Mouse (Mus musculus) CH12.LX (cell line): ENCODE results near the gene Stau1. TPM values are rescaled to one million over a fixed set of nuclear protein-coding genes. Genes with fewer than 3 reads are reported as not detected.

Experiments used
- DNase-seq: peaks from one replicate; pipeline ENCODE4 v3.0.0-alpha.2; 2013; ENCODE audit errors: extremely low read depth
- H3K27ac ChIP-seq: 2 replicates; pipeline ENCODE4 v1.5.1; 2012; ENCODE audit warnings: low read depth, mild to moderate bottlenecking, control low read depth, moderate library complexity; ENCODE audit not compliant: insufficient read depth
- H3K27me3 ChIP-seq: replicated peaks from 2 replicates; pipeline ENCODE3; 2012; ENCODE audit warnings: inconsistent platforms
- H3K36me3 ChIP-seq, 2 experiments: replicated peaks in 1 of 2; 2 replicates each; pipeline versions ENCODE3 to v1.6.1; 2012; ENCODE audit warnings: inconsistent platforms in 1 of 2, low read length in 1 of 2, mild to moderate bottlenecking in 1 of 2, mixed read lengths in 1 of 2, moderate library complexity in 1 of 2; ENCODE audit not compliant: control insufficient read depth in 1 of 2, insufficient read depth in 1 of 2
- H3K4me1 ChIP-seq, 2 experiments: 2 replicates each; pipeline ENCODE4 v1.6.1; 2012; ENCODE audit warnings: inconsistent platforms in 1 of 2, moderate library complexity in 1 of 2; ENCODE audit not compliant: insufficient read depth in 2 of 2, control insufficient read depth in 1 of 2
- H3K4me2 ChIP-seq: 2 replicates; pipeline ENCODE4 v1.6.1; 2012; ENCODE audit warnings: low read depth, mild to moderate bottlenecking, control low read depth; ENCODE audit not compliant: poor library complexity, insufficient read depth, severe bottlenecking
- H3K4me3 ChIP-seq, 3 experiments: fragments of 150-350 bp in 1 of 3; sonication (generic) in 1 of 3; replicated peaks in 1 of 3; 2 replicates each; pipeline versions ENCODE3 to v1.5.1; 2011 to 2012; ENCODE audit warnings: low read depth in 2 of 3, low read length in 2 of 3, mild to moderate bottlenecking in 2 of 3, moderate library complexity in 2 of 3, control low read depth in 1 of 3, improper control_type of control experiment in 1 of 3, inconsistent platforms in 1 of 3, mixed read lengths in 1 of 3; ENCODE audit not compliant: poor library complexity in 1 of 3
- H3K79me2 ChIP-seq: replicated peaks from 2 replicates; pipeline ENCODE4 v1.6.1; 2012; ENCODE audit warnings: mild to moderate bottlenecking, moderate library complexity; ENCODE audit not compliant: control insufficient read depth, poor library complexity, insufficient read depth, severe bottlenecking; ENCODE audit errors: extremely low read depth
- H3K9ac ChIP-seq: 2 replicates; pipeline ENCODE4 v1.6.1; 2012; ENCODE audit warnings: low read depth, mild to moderate bottlenecking, control low read depth, moderate library complexity; ENCODE audit not compliant: insufficient read depth
- H3K9me3 ChIP-seq: replicated peaks from 2 replicates; pipeline ENCODE3; 2012; ENCODE audit warnings: low read length, inconsistent platforms, mixed read lengths
- BHLHE40 ChIP-seq: IDR thresholded peaks from 2 replicates; pipeline ENCODE4 v1.6.1; 2011; ENCODE audit warnings: mild to moderate bottlenecking, low read depth, low read length, improper control_type of control experiment
- CHD1 ChIP-seq: IDR thresholded peaks from 2 replicates; pipeline ENCODE4 v1.6.1; 2012; ENCODE audit warnings: low read depth, low read length, improper control_type of control experiment, inconsistent platforms
- CHD2 ChIP-seq: IDR thresholded peaks from 2 replicates; pipeline ENCODE4 v1.6.1; 2011; ENCODE audit warnings: low read length, improper control_type of control experiment
- CTCF ChIP-seq, 2 experiments: IDR thresholded peaks in 1 of 2; conservative IDR thresholded peaks in 1 of 2; 2 replicates each; pipeline ENCODE4 v1.5.1; 2011 to 2012; ENCODE audit warnings: low read depth in 2 of 2, low read length in 2 of 2, improper control_type of control experiment in 1 of 2, inconsistent platforms in 1 of 2, mild to moderate bottlenecking in 1 of 2, moderate library complexity in 1 of 2
- EP300 ChIP-seq: IDR thresholded peaks from 2 replicates; pipeline ENCODE4 v1.6.1; 2011; ENCODE audit warnings: low read length, improper control_type of control experiment
- GABPA ChIP-seq: IDR thresholded peaks from 2 replicates; pipeline ENCODE4 v1.6.1; 2012; ENCODE audit warnings: low read depth, low read length, improper control_type of control experiment, inconsistent platforms; ENCODE audit not compliant: insufficient replicate concordance
- HCFC1 ChIP-seq: IDR thresholded peaks from 2 replicates; pipeline ENCODE4 v1.6.1; 2012; ENCODE audit warnings: low read depth, mild to moderate bottlenecking, inconsistent platforms, low read length, improper control_type of control experiment
- MEF2A ChIP-seq: IDR thresholded peaks from 2 replicates; pipeline ENCODE4 v1.6.1; 2014; ENCODE audit warnings: low read depth, mild to moderate bottlenecking, inconsistent platforms, low read length, improper control_type of control experiment, borderline replicate concordance
- MXI1 ChIP-seq: IDR thresholded peaks from 2 replicates; pipeline ENCODE4 v1.6.1; 2011; ENCODE audit warnings: mild to moderate bottlenecking, low read depth, low read length, improper control_type of control experiment
- MYC ChIP-seq: IDR thresholded peaks from 2 replicates; pipeline ENCODE4 v1.6.1; 2011; ENCODE audit warnings: low read depth, mild to moderate bottlenecking, improper control_type of control experiment, low read length
- NRF1 ChIP-seq: IDR thresholded peaks from 2 replicates; pipeline ENCODE4 v1.6.1; 2014; ENCODE audit warnings: low read depth, mild to moderate bottlenecking, inconsistent platforms, low read length, improper control_type of control experiment, moderate library complexity
- PAX5 ChIP-seq: IDR thresholded peaks from 2 replicates; pipeline ENCODE4 v1.6.1; 2012; ENCODE audit warnings: low read length, inconsistent platforms, mixed read lengths
- POLR2A ChIP-seq: IDR thresholded peaks from 2 replicates; pipeline ENCODE4 v1.6.1; 2011; ENCODE audit warnings: low read depth, mild to moderate bottlenecking, improper control_type of control experiment, low read length
- RAD21 ChIP-seq: IDR thresholded peaks from 2 replicates; pipeline ENCODE4 v1.6.1; 2011; ENCODE audit warnings: low read depth, mild to moderate bottlenecking, low read length, improper control_type of control experiment, moderate library complexity
- SIN3A ChIP-seq: IDR thresholded peaks from 2 replicates; pipeline ENCODE4 v1.6.1; 2012; ENCODE audit warnings: low read length, improper control_type of control experiment, inconsistent platforms
- UBTF ChIP-seq: IDR thresholded peaks from 2 replicates; pipeline ENCODE4 v1.6.1; 2012; ENCODE audit warnings: low read depth, mild to moderate bottlenecking, inconsistent platforms, low read length, improper control_type of control experiment, moderate library complexity
- USF1 ChIP-seq: IDR thresholded peaks from 2 replicates; pipeline ENCODE4 v1.6.1; 2014; ENCODE audit warnings: low read depth, mild to moderate bottlenecking, inconsistent platforms, low read length, improper control_type of control experiment
- ZC3H11A ChIP-seq: IDR thresholded peaks from 2 replicates; pipeline ENCODE4 v1.6.1; 2012; ENCODE audit warnings: low read depth, mild to moderate bottlenecking, inconsistent platforms, low read length, improper control_type of control experiment
- ZKSCAN1 ChIP-seq: IDR thresholded peaks from 2 replicates; pipeline ENCODE4 v1.6.1; 2012; ENCODE audit warnings: low read depth, inconsistent platforms, low read length, improper control_type of control experiment, borderline replicate concordance
- ZMIZ1 ChIP-seq: IDR thresholded peaks from 2 replicates; pipeline ENCODE4 v1.6.1; 2012; ENCODE audit warnings: low read depth, mild to moderate bottlenecking, inconsistent platforms, low read length, improper control_type of control experiment
- ZNF384 ChIP-seq: IDR thresholded peaks from 2 replicates; pipeline ENCODE4 v1.6.1; 2012; ENCODE audit warnings: low read depth, low read length, improper control_type of control experiment, inconsistent platforms
- dilution Hi-C: fragments of 300-500 bp; cut with MboI; formaldehyde crosslinking; loops from 2 replicates; pipeline ENCODE4 v1.14.3; 2020; ENCODE audit warnings: low sequenced_read_pairs; ENCODE audit not compliant: extremely low pct_unique_long_range_greater_than_20kb, extremely low pct_ligation_motif_present
- in situ Hi-C: fragments of 300-500 bp; cut with MboI; formaldehyde crosslinking; loops from 3 replicates; pipeline ENCODE4 v1.14.3; 2019; ENCODE audit warnings: low sequenced_read_pairs, low pct_ligation_motif_present, low pct_unique_long_range_greater_than_20kb, mixed read lengths
- polyA plus RNA-seq: library from polyadenylated mRNA; unstranded; fragments of >175 nt; gene quantifications from 2 replicates; pipeline ENCODE4 v1.2.1, GENCODE M21; 2012; ENCODE audit warnings: low read depth; ENCODE audit not compliant: insufficient read length
- total RNA-seq, 2 experiments: library from RNA; depleted of rRNA; stranded (reverse); fragments of 300-350 nt in 1 of 2; fragments of >200 nt in 1 of 2; gene quantifications; 2 replicates each; pipeline ENCODE4 v1.2.3; 2012 to 2014

The Stau1 gene
- total and polyA plus RNA-seq, 3 experiments, result 8.0 to 36.2 (median 10.3) TPM

DNA sequence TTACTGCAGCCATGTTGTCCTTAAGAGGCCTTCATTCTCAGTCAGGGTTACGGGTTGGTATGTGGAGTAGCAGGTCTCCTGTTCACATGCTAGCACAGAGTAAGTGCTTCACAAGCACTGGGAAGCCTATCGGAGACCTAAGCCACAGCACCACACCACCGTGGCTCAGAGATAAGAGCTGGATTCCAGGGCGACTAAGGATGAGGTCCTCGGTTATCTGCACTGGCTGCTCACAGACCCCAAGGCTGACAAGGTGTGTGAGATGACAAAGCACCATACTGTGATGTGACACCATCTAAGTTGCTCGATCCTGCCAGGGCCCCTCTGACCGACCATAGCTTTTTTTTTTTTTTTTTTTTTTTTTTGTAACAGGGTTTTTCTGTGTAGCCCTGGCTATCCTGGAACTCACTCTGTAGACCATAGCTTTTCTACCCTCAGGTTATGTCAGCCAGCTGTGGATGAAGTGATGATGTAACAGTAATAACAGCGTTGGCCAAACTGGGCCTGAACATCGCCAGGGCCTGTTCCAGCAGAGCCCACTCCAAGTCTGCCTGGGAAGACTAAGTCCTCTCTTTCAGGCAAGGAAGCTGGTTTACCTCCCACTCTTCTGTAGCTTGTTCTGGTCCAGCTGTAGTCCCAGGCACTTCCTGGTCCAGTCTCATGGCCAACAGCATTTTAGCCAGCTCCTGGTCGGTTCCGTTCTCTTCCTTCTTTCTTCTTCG lies 47.5 kb upstream of the Stau1 start:
- Histone ChIP-seq H3K27me3 (no peaks in the 10 kb centered on the region), H3K36me3 (peaks cover 73 to 93% of the 10 kb centered on the region in 2 experiments), H3K4me3 (no peak overlapping the region), H3K9me3 (no peaks in the 10 kb centered on the region), H3K27ac (no peak overlapping the region), H3K79me2 (no peaks in the 10 kb centered on the region), H3K9ac (no peak overlapping the region), H3K4me2 (no peak overlapping the region), H3K4me1 (peaks cover 0 to 4% of the 10 kb centered on the region in 2 experiments; a peak in 1 of 4 replicates)
- in situ Hi-C loops (no loop called here), dilution Hi-C loops (no loop called here)
- DNase-seq, result no peak
- no peak for TF ChIP-seq ZNF384
- no peak for TF ChIP-seq MEF2A
- no peak for TF ChIP-seq NRF1
- no peak for TF ChIP-seq SIN3A
- TF ChIP-seq ZKSCAN1, result no peak
- TF ChIP-seq HCFC1, result no peak
- TF ChIP-seq PAX5, result no peak
- TF ChIP-seq CHD1, result no peak
- no peak for TF ChIP-seq BHLHE40
- TF ChIP-seq CTCF (conservative IDR thresholded peaks at IDR 0.05 in 1 of 2, IDR thresholded peaks at IDR 0.05 in 1 of 2; ENCODE audit: low read depth in 2 of 2, low read length in 2 of 2), result no peak
- no peak for TF ChIP-seq GABPA
- no peak for TF ChIP-seq USF1
- TF ChIP-seq MYC, result no peak
- TF ChIP-seq MXI1, result no peak
- TF ChIP-seq ZMIZ1, result no peak
- no peak for TF ChIP-seq EP300
- TF ChIP-seq UBTF, result no peak

DNA sequence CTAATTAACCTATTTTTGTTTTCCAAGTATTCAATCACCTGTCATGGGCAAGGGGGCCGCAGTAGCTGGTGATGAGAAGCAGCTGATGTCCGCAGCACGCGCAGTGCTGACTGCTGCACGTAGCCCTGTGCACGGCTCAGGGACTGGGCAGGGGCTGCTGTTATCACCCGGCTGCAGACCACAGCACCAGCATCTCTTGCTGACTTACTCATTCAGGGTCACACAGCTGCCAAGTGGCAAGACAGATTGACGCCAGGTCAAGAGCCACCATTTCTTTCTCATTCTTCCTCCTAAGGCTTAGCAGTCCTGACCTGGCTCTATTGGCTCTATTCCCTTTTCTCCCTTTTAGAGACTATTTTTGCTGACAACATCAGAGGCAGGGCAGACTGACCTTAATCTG lies 43.3 kb upstream of the Stau1 start:
- dilution Hi-C loops, result no loop called here
- Histone ChIP-seq H3K4me3 (no peak overlapping the region), H3K4me1 (peaks cover 0 to 4% of the 10 kb centered on the region in 2 experiments; a peak in 1 of 4 replicates), H3K9me3 (no peaks in the 10 kb centered on the region), H3K36me3 (peaks cover 92 to 98% of the 10 kb centered on the region in 2 experiments), H3K27me3 (no peaks in the 10 kb centered on the region), H3K4me2 (no peak overlapping the region), H3K9ac (no peak overlapping the region), H3K79me2 (no peaks in the 10 kb centered on the region), H3K27ac (no peak overlapping the region)
- no peak for TF ChIP-seq SIN3A
- TF ChIP-seq CHD2, result no peak
- TF ChIP-seq POLR2A, result no peak
- TF ChIP-seq ZC3H11A, result no peak
- TF ChIP-seq RAD21, result no peak
- TF ChIP-seq PAX5, result no peak
- in situ Hi-C loops, result no loop called here
- DNase-seq, result no peak
